Mouse (Mus musculus) neural tube, embryonic 12.5 days (tissue): ENCODE results near the gene Olfr1330. TPM values are rescaled to one million over a fixed set of nuclear protein-coding genes. Genes with fewer than 3 reads are reported as not detected.
"Not testable (repeated sequence)": the region's sequence is repeated elsewhere in the genome, so short reads cannot be mapped to it uniquely, and the experiment has no call there.

Experiments
- ATAC-seq: fragments of 200-750 bp; cut with Nextera tagmentation; 2 replicates; pipeline ENCODE4 v1.8.0; 2017; ENCODE audit warnings: low read depth, mild to moderate bottlenecking, moderate TSS enrichment, moderate library complexity; ENCODE audit not compliant: low FRiP score
- H3K27ac ChIP-seq: fragments of 300-500 bp; sonication (generic); 2 replicates; pipeline ENCODE4 v1.5.1; 2016
- H3K27me3 ChIP-seq: fragments of 300-500 bp; sonication (generic); replicated peaks from 2 replicates; pipeline ENCODE4 v1.6.1; 2016; ENCODE audit warnings: mild to moderate bottlenecking
- H3K36me3 ChIP-seq: fragments of 300-500 bp; sonication (generic); 2 replicates; pipeline ENCODE4 v1.6.1; 2016; ENCODE audit warnings: mild to moderate bottlenecking
- H3K4me1 ChIP-seq: fragments of 300-500 bp; sonication (generic); 2 replicates; pipeline ENCODE4 v1.6.1; 2016
- H3K4me2 ChIP-seq: fragments of 300-500 bp; sonication (generic); replicated peaks from 2 replicates; pipeline ENCODE4 v1.6.1; 2016; ENCODE audit warnings: mild to moderate bottlenecking
- H3K4me3 ChIP-seq: fragments of 300-500 bp; sonication (generic); 2 replicates; pipeline ENCODE4 v1.5.1; 2016
- H3K9ac ChIP-seq: fragments of 300-500 bp; sonication (generic); 2 replicates; pipeline ENCODE4 v1.6.1; 2016; ENCODE audit warnings: mild to moderate bottlenecking
- H3K9me3 ChIP-seq: fragments of 300-500 bp; sonication (generic); 2 replicates; pipeline ENCODE4 v1.6.1; 2016; ENCODE audit warnings: mild to moderate bottlenecking
- WGBS: fragments of 180-500 bp; shearing (Covaris S2); methylation state at CpG from one replicate; pipeline ENCODE4 v1.1.7; 2016; 5-methylcytosine and 5-hydroxymethylcytosine counted together
- polyA plus RNA-seq: library from polyadenylated mRNA; unstranded; fragments of >200 nt; fragmentation: Nextera tagmentation; extraction: Ambion mirVana; gene quantifications from 2 replicates; pipeline ENCODE4 v1.2.1, GENCODE M21; 2016

Olfr1330 gene
- not detected in 2 replicates for polyA plus RNA-seq

GRCm38 (mm10) chr4:118888297-118888696 is at the start of gene Olfr1330:
Olfr1330 (plus strand) TSS chr4:118888597.
- no peak for ATAC-seq
- H3K27ac ChIP-seq: no peak within 1 kb of the TSS
- WGBS: 85% methylated on average over 1 of the region's 1 CpGs
- H3K4me1 ChIP-seq: no peaks in the 10 kb centered on the region
- no peak within 1 kb of the TSS for H3K4me3 ChIP-seq
- no peak within 1 kb of the TSS for H3K9ac ChIP-seq
- H3K27me3 ChIP-seq: no peaks in the 10 kb centered on the region
- no peaks in the 10 kb centered on the region for H3K9me3 ChIP-seq
- H3K4me2 ChIP-seq: no peak within 1 kb of the TSS
- H3K36me3 ChIP-seq: no peaks in the 10 kb centered on the region

GRCm38 (mm10) chr4:118861791-118862190 is 26.6 kb upstream of the Olfr1330 start:
- H3K27me3 ChIP-seq: no peaks in the 10 kb centered on the region
- 88% methylated on average over 1 of the region's 1 CpGs for WGBS
- H3K27ac ChIP-seq: no peak overlapping the region
- no peak for ATAC-seq
- no peak overlapping the region for H3K4me2 ChIP-seq
- no peak overlapping the region for H3K4me3 ChIP-seq
- no peaks in the 10 kb centered on the region for H3K9me3 ChIP-seq
- no peak overlapping the region for H3K9ac ChIP-seq
- no peaks in the 10 kb centered on the region for H3K36me3 ChIP-seq
- no peaks in the 10 kb centered on the region for H3K4me1 ChIP-seq

DNA sequence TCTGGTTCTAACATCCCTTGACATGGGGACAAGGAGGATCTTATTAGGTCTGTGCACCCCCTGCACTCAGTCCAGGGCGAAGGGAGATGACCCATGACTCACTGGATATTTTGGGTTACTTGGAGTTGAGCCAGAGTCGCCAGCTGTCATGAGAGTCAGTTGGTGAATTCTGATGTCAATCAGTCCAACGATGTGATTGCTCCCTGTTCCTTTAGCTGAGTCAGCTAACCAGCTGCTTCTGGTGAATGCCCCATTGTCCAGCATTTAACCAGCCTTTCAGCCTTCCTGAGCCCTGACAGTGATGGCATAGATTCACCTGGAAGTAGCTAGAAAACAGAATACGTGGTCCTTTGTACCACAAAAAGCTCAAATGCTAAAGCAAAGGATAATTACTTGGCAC is 25.7 kb upstream of the Olfr1330 start:
- H3K4me1 ChIP-seq: no peaks in the 10 kb centered on the region
- H3K9me3 ChIP-seq: no peaks in the 10 kb centered on the region
- H3K9ac ChIP-seq: no peak overlapping the region
- no peaks in the 10 kb centered on the region for H3K36me3 ChIP-seq
- no peak for ATAC-seq
- no peak overlapping the region for H3K27ac ChIP-seq
- no peaks in the 10 kb centered on the region for H3K27me3 ChIP-seq
- 62% methylated on average over 4 of the region's 4 CpGs for WGBS
- no peak overlapping the region for H3K4me2 ChIP-seq
- H3K4me3 ChIP-seq: no peak overlapping the region

DNA sequence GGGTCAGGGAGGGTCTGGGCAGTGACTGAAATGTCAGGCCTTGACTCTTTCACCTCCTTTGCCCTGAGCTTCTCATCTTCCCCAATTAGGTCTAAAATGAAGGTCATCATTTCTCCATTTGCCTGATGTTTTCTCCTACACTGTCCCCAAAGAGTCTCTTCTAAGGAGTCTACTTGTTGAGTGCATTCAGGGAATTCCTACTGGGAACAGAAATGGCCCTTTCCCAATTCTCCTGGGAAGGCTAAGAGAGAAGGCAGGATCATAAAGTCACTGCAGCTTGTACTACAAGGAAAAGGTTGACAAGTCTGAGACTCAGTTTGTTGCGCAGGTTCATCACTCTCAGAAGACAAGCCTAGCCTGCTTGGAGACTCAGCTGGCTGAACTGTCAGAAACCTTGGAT is 24.0 kb upstream of the Olfr1330 start, which contains the start of gene Olfr1331:
Olfr1331 (plus strand) TSS at position 301 of the 400 bp plus-strand sequence.
- Histone ChIP-seq H3K4me1 (no peaks in the 10 kb centered on the region), H3K36me3 (no peaks in the 10 kb centered on the region), H3K4me3 (no peak within 1 kb of the TSS), H3K27ac (no peak within 1 kb of the TSS), H3K27me3 (no peaks in the 10 kb centered on the region), H3K4me2 (no peak within 1 kb of the TSS), H3K9ac (no peak within 1 kb of the TSS), H3K9me3 (no peaks in the 10 kb centered on the region)
- ATAC-seq: no peak
- WGBS: 87% methylated on average over 1 of the region's 1 CpGs

DNA sequence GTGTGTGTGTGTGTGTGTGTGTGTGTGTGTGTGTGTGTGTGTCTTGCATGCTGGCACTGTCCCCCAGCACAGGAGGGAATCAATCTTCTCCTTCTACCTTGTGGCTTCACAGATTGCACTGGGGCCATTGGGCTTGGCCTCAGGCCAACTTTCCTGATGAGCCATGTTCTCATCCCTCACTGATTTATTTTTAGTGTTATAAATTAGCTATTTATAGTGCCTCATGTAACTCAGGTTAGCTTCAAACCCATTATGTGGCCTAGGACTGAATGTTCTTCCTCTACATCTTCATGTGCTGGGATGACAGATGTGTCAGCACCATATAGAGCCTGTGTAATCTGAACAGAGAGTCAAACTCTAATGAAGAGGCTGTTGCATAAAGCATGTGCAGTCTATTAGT is 20.8 kb upstream of the Olfr1330 start:
- H3K4me2 ChIP-seq: no peak overlapping the region

GRCm38 (mm10) chr4:118901981-118902380 is 13.6 kb downstream of the Olfr1330 start:
- H3K27ac ChIP-seq: no peak overlapping the region
- no peak overlapping the region for H3K4me3 ChIP-seq
- no peaks in the 10 kb centered on the region for H3K9me3 ChIP-seq
- WGBS: 69% methylated on average over 2 of the region's 2 CpGs
- no peak overlapping the region for H3K9ac ChIP-seq
- no peak overlapping the region for H3K4me2 ChIP-seq
- no peaks in the 10 kb centered on the region for H3K36me3 ChIP-seq
- no peak for ATAC-seq
- no peaks in the 10 kb centered on the region for H3K4me1 ChIP-seq
- H3K27me3 ChIP-seq: no peaks in the 10 kb centered on the region

More for the DNA sequence above, 20.8 kb upstream of the Olfr1330 start:
- no peaks in the 10 kb centered on the region for H3K36me3 ChIP-seq
- H3K27ac ChIP-seq: no peak overlapping the region
- ATAC-seq: no peak
- H3K27me3 ChIP-seq: no peaks in the 10 kb centered on the region
- no peaks in the 10 kb centered on the region for H3K9me3 ChIP-seq
- no peak overlapping the region for H3K4me3 ChIP-seq
- no peaks in the 10 kb centered on the region for H3K4me1 ChIP-seq
- no peak overlapping the region for H3K9ac ChIP-seq

- not testable (repeated sequence) for ATAC-seq, H3K4me3 ChIP-seq, H3K4me2 ChIP-seq, H3K9me3 ChIP-seq, H3K9ac ChIP-seq, H3K27me3 ChIP-seq, H3K4me1 ChIP-seq, H3K36me3 ChIP-seq, H3K27ac ChIP-seq
- WGBS: 67% methylated on average over 2 of the region's 2 CpGs
Observed at GRCm38 (mm10) chr4:118917365-118917764, 29.0 kb downstream of the Olfr1330 start, which contains the start of gene Olfr1329. Olfr1329 (minus strand) TSS chr4:118917465.

DNA sequence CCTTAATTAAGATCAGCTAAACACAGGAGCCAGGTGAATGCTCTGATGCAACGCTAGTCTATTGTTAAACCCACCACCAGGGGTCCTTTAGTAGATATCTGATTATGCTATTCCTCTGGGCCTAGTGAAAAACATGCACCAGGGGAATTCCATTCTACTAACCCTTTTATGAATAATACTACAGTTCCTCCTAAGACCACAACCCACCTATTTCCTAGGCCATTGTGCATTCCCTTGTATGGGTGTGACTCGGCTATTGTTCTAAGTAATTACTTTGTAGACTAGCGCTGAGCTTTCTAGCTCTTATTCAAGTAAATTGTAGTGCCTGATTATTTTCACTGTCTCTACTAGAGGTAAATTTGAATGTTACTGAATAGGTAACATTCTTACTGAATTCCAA is 42.9 kb downstream of the Olfr1330 start:
- not testable (repeated sequence) for H3K27ac ChIP-seq, H3K4me1 ChIP-seq, ATAC-seq, H3K4me3 ChIP-seq, H3K27me3 ChIP-seq, H3K4me2 ChIP-seq, H3K9me3 ChIP-seq, H3K36me3 ChIP-seq, H3K9ac ChIP-seq
- WGBS: 77% methylated on average over 3 of the region's 3 CpGs

DNA sequence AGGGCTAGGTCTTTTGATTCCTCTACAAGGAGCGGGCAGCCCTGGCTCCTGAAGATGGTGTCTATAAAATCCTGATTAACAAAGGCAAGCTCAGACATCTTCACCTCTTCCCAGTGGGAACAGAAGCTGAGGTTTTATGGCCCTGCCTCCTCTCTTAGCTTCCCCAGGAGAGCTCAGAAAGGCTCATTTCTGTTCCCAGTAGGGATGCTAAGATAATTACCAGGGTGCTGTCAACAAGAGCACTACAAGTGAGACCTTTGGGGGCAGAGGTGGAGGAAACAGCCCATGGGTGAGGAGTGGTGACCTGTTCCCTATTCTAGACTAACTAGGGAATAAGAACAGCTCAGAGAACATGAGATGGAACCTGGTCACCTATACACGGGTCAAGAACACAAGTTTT is 50.1 kb downstream of the Olfr1330 start, which contains the start of gene Olfr1328:
Olfr1328 (minus strand) TSS at position 101 of the 400 bp plus-strand sequence.
- Histone ChIP-seq H3K27ac (no peak within 1 kb of the TSS), H3K27me3 (no peaks in the 10 kb centered on the region), H3K4me1 (no peaks in the 10 kb centered on the region), H3K9me3 (no peaks in the 10 kb centered on the region), H3K9ac (no peak within 1 kb of the TSS), H3K36me3 (no peaks in the 10 kb centered on the region), H3K4me2 (no peak within 1 kb of the TSS), H3K4me3 (no peak within 1 kb of the TSS)
- 63% methylated on average over 2 of the region's 2 CpGs for WGBS
- ATAC-seq: no peak

Other genes starting within 250 kb of the Olfr1330 start
- gene Olfr62, start 229.6 kb upstream of the Olfr1330 start, polyA plus RNA-seq: not detected in 2 replicates
- not detected in 2 replicates for gene Olfr1342, start 195.8 kb upstream of the Olfr1330 start, polyA plus RNA-seq
- not detected in 2 replicates for gene Olfr1341, start 185.1 kb upstream of the Olfr1330 start, polyA plus RNA-seq
- not detected in 2 replicates for gene Olfr1340, start 168.5 kb upstream of the Olfr1330 start, polyA plus RNA-seq
- gene Olfr1339, start 156.4 kb upstream of the Olfr1330 start, polyA plus RNA-seq: not detected in 2 replicates
- not detected in 2 replicates for gene Olfr1338, start 129.9 kb upstream of the Olfr1330 start, polyA plus RNA-seq
- not detected in 2 replicates for gene Olfr1337, start 106.0 kb upstream of the Olfr1330 start, polyA plus RNA-seq
- not detected in 2 replicates for gene Olfr1335, start 78.7 kb upstream of the Olfr1330 start, polyA plus RNA-seq
- not detected in 2 replicates for gene Olfr1333, start 52.3 kb upstream of the Olfr1330 start, polyA plus RNA-seq
- gene Olfr1331, start 23.9 kb upstream of the Olfr1330 start, polyA plus RNA-seq: not detected in 2 replicates
- not detected in 2 replicates for gene Olfr1329, start 28.9 kb downstream of the Olfr1330 start, polyA plus RNA-seq
- not detected in 2 replicates for gene Olfr1328, start 50.0 kb downstream of the Olfr1330 start, polyA plus RNA-seq
- gene Lao1, start 73.0 kb downstream of the Olfr1330 start, polyA plus RNA-seq: not detected in 2 replicates
- gene Slc2a1, start 220.1 kb downstream of the Olfr1330 start, polyA plus RNA-seq: 122 and 128 TPM in 2 replicates